In the genomic region with DNA sequence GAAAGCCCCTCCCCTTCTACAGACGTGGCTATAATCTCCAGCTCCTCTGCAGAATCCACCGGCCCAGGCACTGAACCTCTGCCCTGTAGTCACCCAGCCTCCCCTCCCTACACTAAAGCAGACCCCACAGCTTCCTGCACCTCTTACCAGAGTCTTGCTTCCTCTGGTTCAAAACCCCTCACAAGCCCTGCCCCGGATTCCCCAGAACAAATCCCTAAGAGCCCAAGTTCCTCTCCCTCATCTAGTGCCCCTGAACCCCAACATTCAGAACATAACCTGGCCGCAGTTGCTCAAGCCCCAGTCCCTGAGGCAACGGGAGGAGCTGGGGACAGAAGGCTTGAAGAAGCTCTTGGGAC, we compare ENCODE assay signal across 18 mouse cellular contexts. TPM values are rescaled to one million over a fixed set of nuclear protein-coding genes. Genes with fewer than 3 reads are reported as not detected.
"Had no signal": no experiment of that assay in that cellular context is flagged by ENCODE, and none has a peak within 500 bp of the region (broad histone marks: within the 10 kb centered on the region; RNA-seq: fewer than 3 reads in every experiment).

No protein-coding gene starts in this region.

- DNase-seq: liver, embryonic 13.5 days; liver, postnatal 0 days; lung, adult 2 months; lung, postnatal 14 days; lung, postnatal 36 days; midbrain, embryonic 14.5 days; right cerebral cortex, postnatal 14 days had no signal

- H3K4me3 ChIP-seq: liver, embryonic 13.5 days; liver, embryonic 15.5 days; lung, embryonic 15.5 days; megakaryocyte, embryonic 14.5 days; neural tube, embryonic 12.5 days; stomach, embryonic 15.5 days had no signal

- H3K27ac ChIP-seq: liver, embryonic 13.5 days; liver, embryonic 15.5 days; lung, embryonic 15.5 days; macrophage; neural tube, embryonic 12.5 days; stomach, embryonic 15.5 days; stomach, postnatal 0 days had no signal

- H3K27me3 ChIP-seq: lung, embryonic 15.5 days; megakaryocyte, embryonic 14.5 days; stomach, embryonic 15.5 days had no signal

RNA-seq across cellular contexts. Expression of a gene that starts 18.9 kb away (rescaled TPM):
- total RNA-seq: megakaryocyte progenitor cell, adult 5-6 weeks; midbrain, postnatal 0 days; neutrophil, adult 5-6 weeks had no signal
- polyA plus RNA-seq: liver, postnatal 0 days; macrophage; testis, adult 2 months had no signal
